Mouse (Mus musculus) thymus, postnatal 14 days (tissue): ENCODE measurements at regions not wholly inside any gene's neighbourhood (a gene's known extent, or its start where the extent isn't known, plus 50 kb on each side); places are given as distances from the start of the nearest gene placed in this dataset.

ENCODE experiments used
- DNase-seq: peaks from one replicate; pipeline ENCODE4 v3.0.0; 2021

DNA sequence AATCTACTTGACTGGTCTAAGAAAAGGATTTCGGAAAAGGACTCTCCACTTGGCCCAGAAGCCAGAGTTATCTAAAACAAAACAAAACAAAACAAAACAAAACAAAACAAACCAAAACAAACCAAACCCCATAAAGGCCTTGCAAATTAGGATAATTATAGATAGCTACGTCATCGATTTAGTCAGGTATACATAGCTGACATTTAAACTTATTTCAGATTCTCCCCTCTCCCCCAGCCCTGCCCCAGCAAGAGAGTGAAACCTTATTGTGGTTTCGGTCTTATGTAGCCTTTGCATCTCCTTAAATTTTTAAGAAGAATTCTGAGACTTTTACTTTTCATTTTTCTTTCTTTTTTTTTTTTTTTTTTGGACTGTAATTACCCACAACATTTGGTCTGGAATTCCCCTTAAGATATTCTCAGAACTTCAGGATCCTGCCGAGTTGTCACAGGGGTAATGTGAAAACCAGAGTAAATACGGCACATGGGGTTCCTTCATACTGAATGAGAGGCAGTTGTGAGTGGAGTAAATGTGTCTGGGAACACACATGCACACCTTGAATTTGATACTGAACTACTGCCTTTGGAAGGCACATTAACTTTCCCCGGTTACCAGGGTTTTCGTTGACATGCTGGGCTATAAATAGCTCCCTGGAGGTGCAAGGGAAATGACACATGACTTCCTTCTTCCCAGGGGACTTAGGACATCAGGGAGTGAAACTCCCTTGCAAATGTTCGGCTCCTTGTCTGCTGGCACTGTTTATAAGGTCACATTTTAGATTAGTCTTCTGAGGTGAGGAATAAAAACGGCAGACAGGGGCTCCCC, 94.8 kb upstream of the Rap1b start:
- DNase-seq = no peak

DNA sequence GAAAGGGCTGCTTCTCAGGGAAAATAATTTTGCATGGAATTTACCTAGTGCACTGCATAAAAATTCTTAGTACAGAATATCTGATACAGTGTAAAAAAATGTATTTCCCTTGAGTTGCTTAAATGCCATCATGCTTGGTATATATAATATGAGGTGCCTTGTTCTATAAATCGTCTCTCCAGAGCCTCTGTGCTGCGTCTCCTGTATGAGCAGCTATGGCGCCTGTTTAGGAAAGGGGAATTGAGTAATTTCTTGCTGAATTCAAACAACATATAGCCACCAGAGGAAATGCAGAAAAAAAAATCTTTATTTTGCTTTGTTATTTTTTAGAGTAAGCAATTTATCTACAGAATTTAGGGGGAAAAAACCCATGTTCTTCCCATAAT, 95.4 kb upstream of the Rap1b start:
- DNase-seq = no peak

DNA sequence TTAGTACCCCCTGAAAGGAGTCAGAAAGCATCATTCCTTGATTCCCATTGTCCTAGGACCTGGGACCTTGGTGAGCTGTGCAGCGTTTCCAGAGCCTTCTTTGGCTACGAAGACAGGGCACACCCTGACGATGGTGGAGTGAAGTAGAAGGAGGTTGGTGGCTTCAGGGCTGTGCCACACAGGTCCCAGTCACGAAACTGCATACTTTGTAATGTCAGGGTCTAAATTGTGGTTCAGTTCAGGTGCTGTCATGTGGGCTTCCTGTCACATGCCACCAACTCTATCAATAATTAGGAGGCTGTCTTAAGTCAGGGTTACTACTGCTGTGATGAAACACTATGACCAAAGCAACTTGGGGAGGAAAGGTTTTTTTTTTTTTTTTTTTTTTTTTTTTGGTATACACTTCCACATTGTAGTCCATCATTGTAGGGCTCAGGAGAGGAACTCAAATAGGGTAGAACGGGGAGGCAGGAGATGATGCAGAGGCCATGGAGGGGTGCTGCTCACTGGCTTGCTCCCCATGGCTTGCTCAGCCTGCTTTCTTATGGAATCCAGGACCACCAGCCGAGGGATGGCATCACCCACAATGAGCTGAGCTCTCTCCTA, 98.0 kb upstream of the Rap1b start:
- no peak for DNase-seq

DNA sequence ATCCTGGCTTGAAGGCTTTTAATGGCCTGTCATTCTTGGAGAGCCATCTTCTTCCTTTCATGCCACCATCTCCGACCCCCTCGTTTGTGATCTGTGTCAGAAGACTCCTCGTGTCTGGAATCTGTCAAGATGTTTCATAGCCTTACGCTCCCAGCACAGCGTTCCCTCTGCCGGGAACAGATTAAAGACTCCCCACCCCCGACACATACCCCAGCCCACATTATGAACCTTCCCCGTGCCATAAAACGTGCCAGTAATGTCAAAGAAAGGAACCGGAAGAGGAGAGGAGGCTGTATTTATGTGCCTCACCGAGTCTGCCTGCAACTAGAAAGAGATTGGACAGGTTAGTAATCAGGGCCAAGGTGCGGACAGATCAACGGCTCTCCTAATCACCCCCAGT, 101.4 kb upstream of the Rap1b start:
- no peak for DNase-seq

DNA sequence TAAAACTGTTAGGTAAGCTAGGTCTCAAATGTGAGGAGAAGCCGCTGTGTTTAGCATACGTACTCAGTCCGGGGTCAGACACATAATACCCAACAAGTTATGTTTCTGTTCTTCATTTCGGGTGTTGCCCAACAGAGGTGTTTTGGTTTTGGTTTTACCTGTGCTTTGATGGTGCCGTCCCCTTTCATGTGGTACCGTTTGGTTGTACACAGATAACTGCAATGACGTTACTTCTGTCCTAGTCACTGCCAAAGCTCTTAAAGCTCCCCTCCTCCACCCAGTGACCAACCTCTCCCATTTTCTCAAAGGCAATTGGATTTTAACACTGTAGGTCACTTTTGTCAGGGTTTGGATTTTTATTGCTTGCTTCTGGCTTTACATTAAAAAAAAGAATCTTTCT, 102.1 kb upstream of the Rap1b start:
- DNase-seq = peak; percentile 55

DNA sequence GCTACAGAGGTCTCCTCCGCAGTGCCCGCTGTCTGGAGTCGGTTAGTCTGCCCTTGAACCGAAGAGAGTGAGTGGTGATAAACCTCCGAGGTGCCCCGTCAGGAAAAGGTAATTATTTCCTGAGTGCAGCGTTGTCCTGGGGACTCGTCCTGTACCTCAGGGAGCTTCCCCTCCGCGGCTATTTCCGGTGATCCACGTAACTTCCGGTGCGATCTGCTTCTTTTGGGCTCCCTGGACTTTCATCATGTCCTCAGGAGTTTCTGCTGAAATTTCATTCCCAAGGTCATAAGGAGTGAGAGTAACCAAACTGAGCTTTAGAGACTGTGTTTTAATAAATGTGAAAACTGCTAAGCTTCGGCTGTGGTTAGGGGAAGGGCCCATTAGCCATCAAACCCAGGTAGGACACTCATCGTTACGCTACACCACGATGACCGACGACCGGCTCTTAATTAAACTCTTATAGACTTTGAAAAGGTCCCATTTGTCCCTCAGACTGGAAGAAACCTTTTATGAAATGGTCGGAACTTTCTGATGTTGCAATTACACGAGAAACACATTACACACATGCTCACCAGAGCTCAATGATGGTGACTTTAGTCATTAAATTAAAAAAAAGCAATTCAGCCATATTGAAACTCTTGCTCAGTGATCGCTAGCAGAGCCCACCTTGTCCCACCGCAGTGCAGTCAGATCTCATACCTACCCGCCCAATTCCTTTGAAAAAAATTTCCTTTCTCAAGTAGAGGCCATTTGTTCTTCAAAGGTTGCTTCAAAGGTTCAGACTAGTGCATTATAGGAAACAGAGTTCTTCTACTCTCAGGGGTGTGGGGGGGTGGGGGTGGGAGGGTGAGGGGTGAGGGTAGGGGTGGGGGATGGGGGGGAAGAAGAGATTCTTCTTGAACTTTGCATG, 106.5 kb upstream of the Rap1b start:
- DNase-seq = peak; percentile 73

DNA sequence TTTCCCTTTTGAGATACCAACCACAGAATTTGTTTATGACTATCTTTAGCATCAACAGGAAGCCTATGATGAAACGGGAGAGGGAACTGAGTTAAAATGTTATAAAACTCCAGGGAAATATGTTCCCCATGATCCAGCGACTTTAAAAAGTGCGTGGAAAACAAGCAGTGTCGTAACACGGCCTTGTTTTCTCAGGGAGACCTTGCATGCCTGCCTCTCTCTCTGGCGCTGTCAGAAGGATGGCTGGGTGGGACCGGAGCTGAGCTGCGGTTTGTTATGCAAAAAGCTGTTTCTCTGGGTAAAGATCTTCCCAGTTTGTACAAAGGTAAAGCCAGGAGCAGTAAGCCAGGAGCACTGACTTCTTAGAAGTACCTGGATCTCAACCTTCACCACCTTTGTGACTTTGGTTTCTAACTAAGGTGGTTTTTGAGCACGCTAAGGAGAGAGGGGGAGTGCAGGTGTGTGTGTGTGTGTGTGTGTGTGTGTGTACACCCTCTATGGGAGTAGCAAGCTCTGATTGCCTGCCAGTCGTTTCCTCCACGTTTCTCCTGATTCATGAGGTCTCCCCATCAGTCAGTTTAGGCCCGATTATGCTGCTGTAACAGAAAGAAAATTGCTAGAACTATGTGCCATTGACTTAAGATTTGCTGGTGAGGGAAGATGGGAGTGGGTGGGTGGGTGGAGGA, 107.3 kb upstream of the Rap1b start:
- peak; percentile 63 for DNase-seq

DNA sequence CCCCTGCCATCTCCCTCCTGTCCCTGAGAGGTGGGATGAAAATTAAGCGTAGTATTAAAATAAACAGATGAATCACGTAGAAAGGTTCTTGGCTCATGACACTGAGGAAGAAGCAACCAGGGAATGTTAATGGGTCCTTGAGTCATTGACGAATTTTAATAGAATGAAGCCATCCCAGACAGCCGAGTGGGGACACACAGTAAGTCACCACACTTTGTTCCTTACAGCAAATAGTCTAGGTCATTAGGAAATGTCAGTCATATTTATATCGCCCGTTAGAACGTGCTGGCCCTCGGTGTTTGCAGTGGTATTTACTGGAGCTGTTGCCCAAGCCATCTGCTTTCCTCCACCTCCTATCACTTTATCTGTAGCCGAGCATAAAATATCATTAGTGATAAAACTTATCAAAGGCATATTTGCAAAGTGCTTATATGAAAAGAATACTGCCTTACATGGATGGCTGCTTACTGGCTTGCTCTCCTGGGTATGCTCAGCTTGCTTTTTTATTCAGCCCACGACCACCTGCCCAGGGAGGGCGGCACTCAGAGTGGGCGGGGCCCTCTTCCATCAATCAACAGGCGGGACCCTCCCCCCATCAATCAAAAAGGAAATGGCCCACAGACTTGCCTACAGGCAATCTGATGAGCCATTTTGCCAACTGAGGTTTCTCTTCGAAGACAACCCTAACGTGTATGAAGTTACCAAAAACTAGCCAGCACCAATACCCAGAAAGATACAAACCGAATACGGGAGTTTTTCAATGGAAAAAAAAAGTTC, 110.5 kb upstream of the Rap1b start:
- no peak for DNase-seq

DNA sequence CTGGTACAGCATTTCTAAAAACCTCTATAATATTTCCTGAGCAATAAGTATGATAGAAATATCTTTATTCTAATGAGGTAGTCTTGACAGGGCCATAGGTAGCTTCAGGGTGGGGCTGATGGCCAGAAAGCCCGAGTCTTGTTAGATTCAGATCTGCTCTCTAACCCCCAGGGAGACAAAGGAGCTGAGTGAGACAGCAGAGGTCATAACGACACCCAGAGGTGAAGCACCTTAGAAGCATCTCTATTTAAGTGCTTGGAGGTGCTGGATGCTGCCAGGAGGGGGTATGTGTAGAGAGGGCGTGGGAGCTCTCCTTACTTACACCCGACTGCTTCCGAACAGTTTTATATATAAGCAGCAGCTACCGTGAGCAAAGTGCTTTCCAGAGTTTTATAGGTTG, 128.9 kb upstream of the Rap1b start:
- DNase-seq = no peak

DNA sequence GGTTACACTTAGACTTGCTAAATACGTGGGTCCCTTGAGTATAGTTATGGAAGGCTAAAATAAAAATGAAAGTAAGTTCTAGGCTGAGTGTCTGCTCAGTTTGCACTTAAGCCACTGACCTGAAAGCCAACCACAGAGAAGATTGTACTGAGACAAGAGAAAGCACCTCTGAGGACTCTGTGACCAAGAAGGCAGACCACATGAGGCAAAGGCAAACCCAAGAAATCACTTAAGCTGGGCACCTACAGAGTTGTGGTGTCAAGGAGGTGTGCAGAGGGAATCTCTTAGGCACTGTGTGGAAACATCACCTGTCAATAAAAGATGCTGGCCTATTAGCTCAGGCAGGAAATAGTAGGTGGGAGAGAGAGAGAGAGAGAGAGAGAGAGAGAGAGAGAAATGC, 129.6 kb upstream of the Rap1b start:
- DNase-seq = no peak

DNA sequence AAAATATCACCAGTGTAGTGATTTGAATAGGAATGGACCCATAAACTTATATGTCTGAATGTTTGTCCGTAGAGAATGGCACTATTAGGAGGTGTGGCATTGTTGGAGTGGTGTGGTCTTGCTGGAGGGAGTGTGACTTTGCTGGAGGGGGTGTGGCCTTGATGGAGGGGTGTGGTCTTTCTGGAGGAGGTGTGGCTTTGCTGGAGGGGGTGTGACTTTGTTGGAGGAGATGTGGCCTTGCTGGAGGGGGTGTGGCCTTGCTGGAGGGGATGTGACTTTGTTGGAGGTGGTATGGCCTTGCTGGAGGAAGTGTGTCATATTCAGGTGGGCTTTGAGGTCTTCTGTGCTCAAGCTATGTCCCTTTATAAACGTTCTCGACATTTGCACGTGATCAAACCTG, 133.3 kb upstream of the Rap1b start:
- no peak for DNase-seq

DNA sequence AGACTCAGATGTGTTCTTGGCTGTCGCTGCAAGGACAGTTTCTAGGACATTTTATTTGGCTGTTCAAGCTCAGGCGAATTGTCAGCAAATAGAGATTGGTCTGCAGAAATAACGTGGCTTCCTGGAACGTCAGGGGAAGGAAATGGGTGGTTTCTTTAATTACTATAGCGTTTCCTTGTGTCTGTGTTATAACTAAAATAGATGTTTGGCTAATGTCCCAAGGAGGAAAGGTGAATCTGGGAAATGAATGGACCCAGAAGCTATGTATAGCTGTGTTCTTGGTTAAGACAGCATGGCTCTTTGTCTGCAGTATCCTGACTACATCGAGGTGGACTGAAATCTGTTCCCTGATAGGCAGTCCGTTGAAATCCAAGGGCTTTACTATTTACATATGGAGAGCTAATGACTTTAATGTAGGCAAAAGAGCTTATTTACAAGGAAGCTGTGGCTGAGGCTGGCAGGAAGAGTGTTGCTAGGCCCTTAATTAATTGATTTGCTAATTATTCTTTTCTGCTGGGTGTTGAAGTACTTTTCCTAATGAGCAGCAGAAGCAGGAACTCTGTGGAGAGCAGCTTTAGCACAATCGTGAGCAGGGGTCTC, 136.9 kb upstream of the Rap1b start:
- DNase-seq = peak; percentile 28

DNA sequence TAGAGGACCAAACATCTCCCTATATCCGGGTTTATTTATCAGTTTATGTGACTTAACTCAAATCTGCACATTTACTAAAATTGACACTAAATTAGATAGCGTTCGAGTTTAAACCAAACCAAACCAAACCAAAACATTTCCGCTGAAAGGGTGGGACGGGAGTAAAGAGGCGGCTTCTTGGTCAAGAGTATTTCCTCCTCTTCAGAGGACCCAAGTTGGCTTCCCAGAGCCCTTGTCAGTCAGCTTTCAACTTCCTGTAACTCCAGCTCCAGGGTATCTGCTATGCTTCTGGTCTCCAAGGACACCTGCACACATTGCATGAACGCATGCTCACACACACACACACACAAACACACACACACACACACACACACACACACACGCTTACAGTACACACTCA, 137.4 kb upstream of the Rap1b start:
- DNase-seq = no peak

DNA sequence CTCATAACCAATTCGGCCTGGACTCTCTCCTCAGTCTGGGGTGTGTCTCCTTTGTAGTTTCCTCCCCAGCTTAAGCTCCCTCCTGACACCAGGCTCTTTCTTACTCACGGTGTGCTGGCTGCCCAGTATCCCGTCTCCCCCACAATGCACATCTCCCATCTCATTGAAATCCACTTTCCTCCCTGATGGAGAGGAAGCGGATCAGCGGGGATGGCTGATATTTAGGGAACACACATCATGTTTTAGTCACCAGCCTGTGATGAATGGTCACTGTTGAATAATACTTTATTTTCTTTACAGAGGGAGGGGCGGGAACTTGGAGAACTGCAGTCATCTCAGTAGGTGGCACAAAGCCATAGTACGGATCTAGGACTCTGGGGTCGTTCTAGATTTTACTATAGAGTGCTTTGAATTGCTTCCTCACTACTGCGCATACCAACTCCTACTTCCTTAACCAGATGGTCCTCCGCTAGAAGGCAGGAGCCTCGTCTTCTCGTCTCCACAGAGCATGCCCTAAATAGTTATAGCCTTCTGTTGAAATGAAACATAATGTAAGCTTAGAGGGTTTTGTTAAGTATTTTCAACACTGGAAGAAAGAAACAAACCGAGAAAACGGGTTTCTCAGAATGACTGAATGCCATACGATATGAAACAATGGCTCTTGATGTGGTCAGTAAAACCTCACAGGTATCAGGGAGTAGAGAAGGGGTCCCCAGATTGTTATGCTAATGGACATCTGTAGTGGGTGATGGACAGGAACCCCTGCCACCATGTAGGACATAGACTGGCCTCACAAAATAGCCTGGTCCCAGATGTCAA, 139.2 kb upstream of the Rap1b start:
- DNase-seq = no peak

DNA sequence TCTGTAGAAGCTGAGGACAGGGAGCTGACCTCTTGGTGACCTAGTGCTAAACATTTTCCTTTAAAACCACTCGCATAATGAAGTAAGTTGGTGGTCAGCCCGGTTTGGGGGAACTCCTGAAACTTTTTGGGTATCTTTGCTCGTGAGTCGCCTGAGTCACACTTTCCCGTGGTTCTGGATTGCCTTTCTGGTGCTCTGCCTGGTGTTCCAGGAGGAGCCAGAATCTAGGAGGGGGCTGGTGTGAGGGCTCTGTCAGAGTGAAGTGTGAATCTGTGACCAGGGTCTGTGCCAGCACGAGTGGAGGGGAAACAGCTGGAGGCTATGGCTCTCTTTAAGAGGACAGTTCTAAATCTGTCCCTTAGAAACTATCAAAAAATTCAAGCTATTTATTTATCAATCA, 141.8 kb upstream of the Rap1b start:
- DNase-seq = no peak

DNA sequence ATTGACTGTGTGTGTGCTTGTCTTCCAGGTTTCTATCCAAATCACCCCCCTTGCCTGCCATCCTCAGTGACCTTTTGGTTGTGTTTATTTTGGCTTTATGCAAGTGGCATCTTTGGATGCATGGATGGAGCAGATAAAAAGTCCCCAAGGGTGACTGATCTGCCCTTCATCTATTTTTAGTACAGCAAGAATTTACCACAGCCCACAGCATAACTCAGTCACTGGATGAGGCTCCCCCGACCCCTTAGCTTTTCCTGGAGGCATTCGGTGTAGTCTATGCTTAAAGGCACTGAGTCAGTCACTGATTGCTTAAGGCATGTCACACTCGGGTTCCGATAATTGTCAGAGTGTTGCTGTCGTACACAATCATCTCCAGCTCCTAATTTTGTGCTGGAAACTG, 142.2 kb upstream of the Rap1b start:
- DNase-seq = no peak

DNA sequence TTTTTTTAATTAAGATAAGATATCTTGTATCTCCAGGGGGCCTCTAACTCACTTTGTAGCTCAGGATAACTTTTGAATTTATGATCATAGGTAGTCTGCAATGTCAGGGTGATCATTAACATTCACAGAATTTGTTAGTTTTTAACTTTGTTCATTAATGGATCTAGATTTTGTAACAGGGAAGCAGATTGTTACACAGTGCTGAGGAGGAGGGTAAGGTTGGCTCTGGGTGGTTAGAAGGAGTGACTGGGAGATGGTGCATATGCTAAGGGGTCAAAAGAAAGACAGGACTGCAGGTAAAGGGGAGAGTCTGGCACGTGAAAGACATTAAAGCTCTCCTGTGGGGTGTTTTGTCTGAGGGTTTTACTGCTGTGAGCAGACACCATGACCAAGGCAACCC, 145.3 kb upstream of the Rap1b start:
- no peak for DNase-seq

DNA sequence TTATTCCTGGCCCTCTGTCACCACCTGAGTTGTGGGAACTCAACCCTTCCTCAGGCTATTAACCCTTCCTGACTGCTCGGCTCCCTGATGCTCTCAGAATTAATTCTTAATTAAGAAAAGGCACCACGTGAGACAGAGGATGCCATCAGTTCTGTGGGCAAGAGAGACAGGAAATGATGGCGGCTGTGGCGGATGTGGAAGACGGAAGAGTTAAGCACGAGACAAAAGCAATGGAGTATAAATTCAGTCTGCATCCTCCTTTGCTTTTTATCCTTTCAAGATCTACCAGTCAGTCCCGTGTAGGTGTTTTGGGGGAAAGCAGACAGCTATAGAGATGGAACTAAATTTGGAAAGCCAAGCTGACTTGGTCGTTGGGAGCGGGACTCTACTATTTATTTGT, 146.5 kb upstream of the Rap1b start:
- DNase-seq = no peak

DNA sequence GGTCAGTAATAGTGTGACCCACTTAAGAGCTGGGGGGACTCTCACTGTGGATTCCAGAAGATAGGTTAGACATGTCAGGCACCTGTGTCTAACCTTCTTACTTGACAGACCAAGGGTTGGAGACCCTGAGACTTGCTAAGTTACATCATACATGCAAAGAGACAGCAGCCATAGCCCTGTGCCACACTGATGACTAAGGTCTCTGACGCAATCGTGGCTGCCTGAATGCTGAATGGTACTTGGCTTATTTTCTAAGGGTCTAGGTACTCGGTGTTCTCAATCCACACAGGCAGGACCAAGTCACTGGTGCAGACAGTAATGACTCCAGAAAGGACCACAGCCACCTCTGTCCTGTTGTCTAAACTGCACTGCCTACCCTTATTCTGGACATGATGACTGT, 147.8 kb upstream of the Mdm1 start:
- no peak for DNase-seq

DNA sequence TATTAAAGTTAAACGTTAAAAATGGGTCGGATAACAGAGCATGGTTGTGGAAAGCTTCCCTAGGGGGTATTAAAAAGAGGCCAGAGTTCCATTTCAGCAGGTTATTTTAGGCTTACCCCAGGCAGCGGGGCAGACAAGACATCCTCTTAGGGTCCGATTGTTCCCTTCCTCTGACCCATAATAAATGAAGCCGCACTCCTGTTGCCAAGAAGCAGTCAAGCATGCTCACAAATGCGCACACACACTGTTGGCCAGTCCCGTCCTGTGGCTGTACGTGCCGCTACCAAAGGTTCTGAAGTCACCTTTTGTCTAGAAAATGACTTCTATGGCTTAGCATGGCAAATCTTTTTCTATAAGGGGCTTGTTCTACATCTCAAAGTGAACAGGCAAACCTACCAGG, 146.8 kb upstream of the Mdm1 start:
- no peak for DNase-seq

DNA sequence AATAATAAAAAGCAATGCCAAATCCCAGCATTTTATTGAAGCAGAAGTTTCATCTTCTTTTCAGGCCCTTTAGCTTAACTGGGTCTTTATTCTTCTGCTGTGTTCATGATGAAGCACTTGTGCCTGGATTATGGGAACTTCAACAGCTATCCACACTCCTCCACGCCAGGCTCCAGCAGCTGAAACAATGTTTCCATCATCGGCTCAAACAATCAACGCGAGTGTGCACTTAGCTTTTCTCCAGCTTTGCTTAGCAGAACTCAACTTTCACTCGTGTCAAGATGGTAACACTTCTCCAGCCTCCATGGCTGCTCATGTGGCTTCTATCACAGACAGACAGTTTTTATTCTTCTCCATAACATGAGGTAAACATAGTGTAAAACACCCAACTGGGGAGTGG, 143.8 kb upstream of the Mdm1 start:
- DNase-seq = no peak
